Mouse (Mus musculus): ENCODE data around the gene Gdpd5.

The Gdpd5 gene

GRCm38 (mm10) chr7:99441534-99442072 lies 60.4 kb downstream of the Gdpd5 start:
- DNase-seq (ENCODE audit: low read depth, low spot score) = no peak

- no peak for DNase-seq (ENCODE audit: low read depth, low spot score)
Observed at GRCm38 (mm10) chr7:99443164-99443563, 62.0 kb downstream of the Gdpd5 start.

- peak; percentile 40 for DNase-seq (ENCODE audit: low read depth, low spot score)
Observed at GRCm38 (mm10) chr7:99444012-99444411, 62.8 kb downstream of the Gdpd5 start.

GRCm38 (mm10) chr7:99445833-99446232 lies 64.6 kb downstream of the Gdpd5 start:
- DNase-seq (ENCODE audit: low read depth, low spot score) = no peak

- DNase-seq (ENCODE audit: low read depth, low spot score) = no peak
Observed at GRCm38 (mm10) chr7:99447323-99447722, 66.1 kb downstream of the Gdpd5 start.

GRCm38 (mm10) chr7:99448619-99449018 lies 67.4 kb downstream of the Gdpd5 start:
- no peak for DNase-seq (ENCODE audit: low read depth, low spot score)

- DNase-seq (ENCODE audit: low read depth, low spot score) = no peak
Observed at GRCm38 (mm10) chr7:99449063-99449462, 67.8 kb downstream of the Gdpd5 start.

GRCm38 (mm10) chr7:99449751-99450150 lies 68.5 kb downstream of the Gdpd5 start:
- DNase-seq (ENCODE audit: low read depth, low spot score) = no peak

GRCm38 (mm10) chr7:99450703-99451102 lies 69.5 kb downstream of the Gdpd5 start:
- DNase-seq (ENCODE audit: low read depth, low spot score) = peak; percentile 68

GRCm38 (mm10) chr7:99452859-99453258 lies 71.6 kb downstream of the Gdpd5 start:
- DNase-seq (ENCODE audit: low read depth, low spot score) = no peak

GRCm38 (mm10) chr7:99454044-99454443 lies 72.8 kb downstream of the Gdpd5 start:
- DNase-seq (ENCODE audit: low read depth, low spot score) = no peak

GRCm38 (mm10) chr7:99458849-99459248 lies 77.6 kb downstream of the Gdpd5 start:
- DNase-seq (ENCODE audit: low read depth, low spot score) = no peak

GRCm38 (mm10) chr7:99459888-99460652 lies 78.9 kb downstream of the Gdpd5 start:
- no peak for DNase-seq (ENCODE audit: low read depth, low spot score)

- DNase-seq (ENCODE audit: low read depth, low spot score) = peak; percentile 41
Observed at GRCm38 (mm10) chr7:99463120-99463519, 81.9 kb downstream of the Gdpd5 start.

- DNase-seq (ENCODE audit: low read depth, low spot score) = no peak
Observed at GRCm38 (mm10) chr7:99465811-99466210, 84.6 kb downstream of the Gdpd5 start, which contains the start of gene Klhl35. Gene Klhl35, plus strand, starts transcription at chr7:99466004.

GRCm38 (mm10) chr7:99467916-99468282 lies 86.7 kb downstream of the Gdpd5 start:
- no peak for DNase-seq (ENCODE audit: low read depth, low spot score)

- peak; percentile 64 for DNase-seq (ENCODE audit: low read depth, low spot score)
Observed at GRCm38 (mm10) chr7:99468283-99469132, 87.3 kb downstream of the Gdpd5 start.

GRCm38 (mm10) chr7:99469680-99470405 lies 88.6 kb downstream of the Gdpd5 start:
- DNase-seq (ENCODE audit: low read depth, low spot score) = no peak

GRCm38 (mm10) chr7:99471578-99471977 lies 90.4 kb downstream of the Gdpd5 start:
- DNase-seq (ENCODE audit: low read depth, low spot score) = peak; percentile 76

- no peak for DNase-seq (ENCODE audit: low read depth, low spot score)
Observed at GRCm38 (mm10) chr7:99473638-99474407, 92.6 kb downstream of the Gdpd5 start.
